Mouse (Mus musculus) adrenal gland, adult 2 months (tissue): ENCODE measurements around the gene Frmd4b. TPM values are rescaled to one million over a fixed set of nuclear protein-coding genes. Genes with fewer than 3 reads are reported as not detected.

ENCODE experiments used
- DNase-seq: peaks from one replicate; pipeline ENCODE4 v3.0.0; 2021
- polyA plus RNA-seq: library from polyadenylated mRNA; depleted of rRNA; stranded (reverse); fragments of >200 nt; gene quantifications from 2 replicates; pipeline ENCODE4 v1.2.3, GENCODE M21; 2012
- total RNA-seq, 2 experiments: library from RNA; stranded (reverse); gene quantifications; 2 replicates each; pipeline ENCODE4 v1.2.3; 2021

Frmd4b gene
- total and polyA plus RNA-seq, 3 experiments, result 4.7 to 22.7 (median 16.8) TPM

DNA sequence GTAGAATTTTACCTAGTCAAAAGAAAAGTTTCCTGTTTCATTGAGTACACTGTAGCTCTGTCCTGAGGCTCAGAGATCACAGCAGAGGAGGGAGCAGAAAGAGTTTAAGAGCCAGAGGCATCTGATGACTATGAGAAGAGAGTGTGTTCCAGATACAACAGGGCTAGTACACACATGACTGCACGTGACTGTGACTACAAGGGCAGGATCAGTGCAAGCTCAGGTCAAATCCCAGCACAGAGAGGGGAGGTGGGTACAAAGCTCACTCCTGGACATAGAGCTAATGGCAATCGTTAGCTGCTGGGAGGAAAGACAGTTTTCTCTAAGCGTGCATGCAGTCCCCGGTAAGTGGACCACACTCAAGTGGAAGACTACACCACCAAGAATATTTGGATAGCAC lies 37.6 kb downstream of the Frmd4b start:
- no peak for DNase-seq

DNA sequence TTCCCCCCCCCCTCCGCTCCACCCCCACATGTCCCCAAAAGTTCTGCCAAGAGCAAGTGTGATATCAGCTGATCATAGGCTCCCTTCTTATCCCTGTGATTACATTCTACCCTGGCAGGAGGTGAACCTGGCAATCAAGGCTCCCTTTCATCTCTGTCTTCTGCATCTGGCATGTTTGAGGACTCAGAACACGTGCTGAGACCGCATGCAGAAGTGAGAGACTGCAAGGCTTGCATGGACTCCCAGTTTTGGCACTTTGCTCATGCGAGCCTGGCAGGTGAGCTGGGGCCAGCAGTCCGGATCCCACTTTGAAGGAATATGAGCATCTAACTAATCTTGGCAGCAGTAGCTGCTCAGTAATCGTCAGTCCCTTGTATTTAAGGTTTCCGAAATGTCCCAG lies 39.1 kb downstream of the Frmd4b start:
- no peak for DNase-seq

DNA sequence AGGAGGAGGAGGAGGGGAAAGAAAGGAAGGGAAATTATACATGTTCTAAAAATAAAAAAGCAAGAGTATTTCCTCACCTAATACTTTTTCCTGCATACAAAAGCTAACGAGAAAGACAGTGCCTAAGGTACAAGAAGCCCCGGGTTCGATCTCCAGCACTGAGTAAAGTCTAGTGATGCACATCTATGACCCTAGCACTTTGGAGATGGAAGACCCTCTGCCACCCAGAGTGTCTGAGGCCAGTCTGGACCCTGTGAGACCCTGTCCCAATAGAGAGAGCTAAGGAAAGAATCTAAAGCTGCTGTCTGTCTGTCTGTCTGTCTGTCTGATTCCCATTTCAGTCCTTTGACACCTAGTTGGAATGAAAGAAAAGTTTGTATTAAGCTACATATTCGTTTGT lies 40.0 kb downstream of the Frmd4b start:
- no peak for DNase-seq

DNA sequence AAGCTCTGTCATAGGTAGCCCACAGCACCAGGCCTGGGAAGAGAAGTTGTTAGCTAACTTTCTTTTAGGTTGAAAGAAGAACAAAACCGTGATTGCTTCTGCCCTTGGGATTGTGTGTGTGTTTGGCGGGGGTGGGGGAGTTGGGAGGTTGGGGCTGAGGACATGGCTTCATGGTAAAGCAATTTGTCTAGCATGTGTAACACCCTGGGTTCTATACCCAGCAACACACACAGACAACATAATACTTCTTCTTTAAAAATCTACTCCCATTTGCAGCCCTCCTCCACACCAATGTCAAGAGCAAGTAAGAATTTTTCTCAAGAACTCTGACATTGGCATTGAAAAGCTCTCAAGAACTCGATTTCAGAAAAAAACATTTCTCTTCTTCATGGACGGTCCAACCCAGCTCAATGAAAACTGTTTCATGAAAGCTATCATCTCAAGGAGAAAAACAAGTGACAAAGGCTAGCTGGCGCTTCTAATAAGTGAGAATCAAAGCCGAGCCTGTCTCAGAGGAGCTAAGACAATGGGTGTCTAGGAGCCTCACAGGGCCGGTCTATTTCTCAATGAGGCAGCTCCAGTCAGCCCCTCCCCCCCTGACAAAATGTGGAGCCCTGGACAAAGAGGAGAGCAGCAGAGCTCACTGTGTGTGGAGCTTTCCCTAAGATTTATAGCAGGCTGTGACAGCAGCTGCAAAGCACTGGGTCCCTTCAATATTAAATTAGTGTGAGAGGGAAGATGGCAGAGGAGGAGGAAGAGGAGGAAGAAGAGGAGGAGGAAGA lies 40.6 kb downstream of the Frmd4b start:
- DNase-seq, result no peak

DNA sequence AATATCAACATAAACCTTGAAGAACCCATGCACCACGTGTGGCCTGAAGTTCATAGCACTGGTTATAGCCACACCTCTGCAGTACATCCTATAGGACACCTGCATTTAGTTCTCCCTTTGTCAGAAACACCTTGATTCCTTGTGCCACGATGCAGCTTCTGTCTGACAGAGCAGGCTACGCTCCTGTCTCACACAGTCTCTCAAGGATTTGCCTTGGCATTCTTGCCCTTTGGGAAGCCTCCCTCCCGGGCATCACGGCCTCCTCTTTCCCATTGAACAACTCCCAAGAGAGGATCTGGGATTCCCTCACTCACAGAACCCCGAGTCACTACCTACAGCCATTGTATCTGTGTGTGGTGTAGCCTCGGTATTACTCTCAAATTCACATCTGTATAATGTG lies 41.2 kb downstream of the Frmd4b start:
- no peak for DNase-seq

DNA sequence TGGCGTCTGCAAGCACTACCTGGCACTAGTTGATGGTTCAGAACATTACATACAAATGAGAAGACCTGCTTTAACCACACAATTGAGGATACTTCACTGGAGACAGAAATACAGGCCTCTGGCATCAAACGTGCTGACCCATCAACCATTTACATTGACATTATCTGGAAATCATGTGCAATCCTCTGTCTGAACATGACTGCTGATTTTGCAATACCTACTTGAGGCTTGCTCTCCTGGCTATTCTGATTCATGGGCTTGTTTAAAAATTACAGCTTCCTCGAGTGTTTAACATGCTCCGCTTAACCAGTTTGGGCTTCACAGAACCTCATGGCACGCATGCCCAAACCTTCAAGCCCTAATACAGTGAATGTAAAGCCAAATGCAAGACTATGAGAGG lies 42.4 kb downstream of the Frmd4b start:
- no peak for DNase-seq

DNA sequence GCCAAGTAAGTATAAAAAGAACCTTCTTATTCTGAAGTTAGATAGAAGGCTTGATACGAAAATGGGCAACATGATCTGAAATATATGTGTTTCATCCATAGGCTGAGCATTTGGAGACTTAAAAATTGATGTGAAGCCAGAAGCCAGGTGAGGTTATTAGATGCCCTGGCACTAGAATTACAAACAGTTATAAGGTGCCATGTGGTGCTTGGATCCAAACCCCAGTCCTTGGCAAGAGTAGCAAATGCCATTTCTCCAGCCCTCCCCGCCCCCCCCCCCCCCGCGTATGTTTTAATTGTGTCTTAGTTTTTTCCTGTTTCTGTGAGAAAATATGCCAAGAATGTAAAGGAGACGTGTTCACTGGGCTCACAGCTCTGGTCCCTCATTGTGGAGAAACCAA lies 45.1 kb downstream of the Frmd4b start:
- no peak for DNase-seq

DNA sequence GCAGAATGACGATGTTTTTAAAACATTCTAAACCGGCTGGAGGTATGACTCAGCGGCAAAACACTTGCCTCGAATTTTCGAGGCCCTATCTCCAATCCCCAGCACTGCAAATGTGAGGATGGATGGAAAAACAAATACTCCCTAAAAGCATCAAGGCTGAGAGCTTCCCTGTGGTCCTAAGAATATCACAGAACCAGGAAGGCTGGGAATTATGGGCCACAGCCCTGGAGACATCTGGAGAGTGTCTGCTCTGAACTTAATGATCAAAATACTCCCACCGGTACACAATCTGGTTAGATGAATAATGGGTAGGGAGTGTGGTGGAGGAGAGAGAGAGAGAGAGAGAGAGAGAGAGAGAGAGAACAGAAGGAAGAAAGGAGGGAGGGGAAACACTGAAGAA lies 48.8 kb downstream of the Frmd4b start:
- no peak for DNase-seq

DNA sequence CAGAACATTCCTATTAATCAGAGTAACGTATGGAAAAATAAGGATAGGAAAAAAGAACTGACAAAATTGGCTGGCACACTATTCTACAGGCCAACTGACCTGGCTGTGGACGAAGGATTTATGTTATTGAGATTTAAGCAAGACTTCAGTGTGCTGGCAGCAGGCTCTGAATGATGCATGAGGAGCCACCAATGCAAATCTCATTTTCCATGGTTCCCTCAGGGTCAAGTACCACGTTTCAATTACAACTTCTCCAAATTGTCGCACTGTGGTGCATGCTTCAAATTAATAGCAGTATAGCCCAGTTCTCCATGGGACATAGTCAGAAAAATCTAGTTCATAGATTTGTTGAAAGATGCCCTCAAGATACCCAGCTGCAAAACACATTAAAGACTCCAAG lies 50.6 kb downstream of the Frmd4b start:
- no peak for DNase-seq

DNA sequence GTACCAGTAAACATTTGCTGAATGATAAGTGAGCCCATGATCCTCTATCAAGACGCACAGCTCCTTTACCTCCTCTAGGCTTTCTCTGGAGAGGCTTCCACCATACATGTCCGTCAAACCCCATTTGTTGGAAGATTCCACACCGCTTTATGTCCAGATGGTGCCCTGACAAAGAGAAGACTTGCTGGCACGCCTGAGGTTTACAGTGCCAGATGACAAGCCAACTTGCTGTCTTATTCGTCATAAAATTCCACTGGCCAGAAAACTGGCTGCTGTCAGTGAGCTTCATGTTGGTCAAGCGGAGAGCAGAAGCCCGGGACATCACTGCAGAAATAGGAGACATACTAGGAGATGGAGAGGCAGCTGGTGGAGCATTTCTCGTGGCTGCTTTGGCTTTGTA lies 60.2 kb downstream of the Frmd4b start:
- no peak for DNase-seq

DNA sequence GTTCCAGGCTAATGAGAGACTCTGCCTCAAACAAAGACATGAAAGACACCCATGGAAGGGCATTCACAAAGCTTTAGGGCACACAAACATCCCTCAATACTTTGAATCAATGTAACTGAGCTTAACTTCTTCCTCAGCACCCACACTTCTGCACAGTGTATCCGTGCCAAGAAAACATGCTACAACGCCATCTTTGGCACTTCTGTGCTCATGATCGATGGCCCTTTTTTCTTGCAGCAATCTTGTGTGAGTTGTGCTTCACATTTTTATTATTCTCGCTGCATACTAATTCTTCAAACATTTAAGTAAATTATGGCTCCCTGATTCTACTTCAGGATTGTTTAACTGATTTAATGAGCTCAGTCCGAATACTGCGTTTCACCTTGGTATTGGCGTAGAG lies 61.7 kb downstream of the Frmd4b start:
- no peak for DNase-seq

DNA sequence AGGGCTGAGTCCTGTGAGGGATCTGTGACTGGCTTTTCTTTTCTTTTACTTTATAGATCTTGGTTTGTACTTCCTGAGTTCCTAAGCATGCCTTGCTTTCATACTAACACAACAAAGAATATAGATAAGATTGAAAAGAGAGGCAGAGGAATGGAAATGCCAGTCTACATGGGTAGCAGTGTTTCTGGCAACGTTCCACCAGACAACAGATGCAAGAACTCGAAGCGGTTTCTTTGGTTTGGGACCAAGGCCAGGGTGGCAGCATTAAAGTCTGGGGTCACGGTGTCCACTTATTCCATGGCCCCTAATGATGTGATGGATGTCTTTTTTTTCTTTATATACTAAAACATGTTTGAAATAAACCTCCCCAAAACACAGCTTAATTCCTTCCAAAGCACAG lies 63.9 kb downstream of the Frmd4b start:
- peak; percentile 16 for DNase-seq

DNA sequence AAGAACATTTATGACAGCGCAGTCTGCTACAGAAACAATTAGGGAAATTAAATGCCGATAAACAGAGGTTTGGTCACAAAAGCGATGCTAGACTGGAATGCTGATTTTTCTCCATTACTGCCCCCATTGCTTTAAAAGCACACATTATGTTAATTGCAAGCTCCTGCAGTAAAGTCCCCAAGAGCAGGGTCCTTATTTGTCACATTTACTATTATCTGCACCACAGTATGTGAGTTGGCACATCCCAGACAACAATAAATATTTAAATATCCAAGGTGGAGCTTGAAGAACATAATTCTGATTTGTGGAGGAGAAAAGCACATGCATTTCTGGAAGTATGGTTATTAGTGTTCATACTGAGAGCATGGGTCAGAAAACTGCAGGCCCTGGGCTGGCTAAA lies 64.8 kb downstream of the Frmd4b start:
- no peak for DNase-seq

DNA sequence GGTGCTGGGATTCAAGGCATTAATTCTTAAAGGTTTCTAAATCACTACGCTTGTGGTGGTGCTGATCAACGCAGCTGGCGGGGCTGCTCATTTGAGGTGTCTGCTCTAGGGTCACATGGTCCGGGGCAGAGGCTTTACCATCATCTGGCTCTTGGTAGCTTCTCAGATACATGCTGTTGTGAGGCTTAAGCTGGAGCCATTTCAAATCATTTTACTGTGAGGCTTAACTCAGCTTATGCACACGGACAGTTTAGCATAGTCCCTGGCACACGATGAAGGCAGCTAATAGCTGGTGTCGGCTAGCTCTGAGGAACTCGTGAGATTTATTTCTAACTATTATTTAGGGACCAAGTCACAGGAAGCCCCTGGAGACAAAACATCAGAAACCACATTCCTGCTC lies 65.5 kb downstream of the Frmd4b start:
- no peak for DNase-seq

DNA sequence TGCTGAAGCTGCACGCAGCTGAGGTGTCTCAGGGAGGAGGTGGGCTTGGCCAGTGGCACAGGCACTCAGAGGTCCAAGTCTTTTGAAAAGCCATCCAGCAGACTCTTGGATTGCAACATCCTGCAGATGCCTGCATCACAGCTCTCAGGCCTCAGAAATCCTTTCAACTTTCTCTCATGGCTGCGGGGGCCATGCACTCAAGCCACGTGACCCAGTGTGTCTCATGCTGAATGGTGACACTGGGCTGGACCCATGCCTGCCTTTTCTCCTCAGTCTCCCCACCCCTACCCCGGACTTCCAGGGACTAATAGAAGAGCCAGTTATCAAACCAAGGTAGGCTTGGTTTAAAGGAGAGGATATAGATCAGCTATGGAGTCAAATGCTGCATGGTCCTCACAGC lies 66.2 kb downstream of the Frmd4b start:
- no peak for DNase-seq

DNA sequence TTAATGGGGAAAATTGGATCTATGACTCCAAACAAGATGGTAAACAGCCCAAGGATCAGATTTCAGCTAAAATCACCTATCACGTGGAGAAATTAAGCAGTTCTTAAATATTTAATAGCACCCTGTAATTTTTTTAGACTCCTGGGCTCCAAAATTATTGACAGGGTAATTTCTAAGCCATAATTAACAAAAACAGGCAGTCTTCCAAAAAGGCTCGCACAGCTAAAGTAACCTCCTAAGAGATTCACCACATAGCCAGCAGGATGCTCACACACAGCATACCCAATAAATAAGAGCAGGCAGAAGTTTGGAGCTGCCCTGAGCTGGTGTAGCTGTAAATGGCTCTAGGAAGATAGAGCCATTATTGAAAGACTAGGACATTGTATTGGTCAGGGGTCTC lies 76.9 kb downstream of the Frmd4b start:
- no peak for DNase-seq

DNA sequence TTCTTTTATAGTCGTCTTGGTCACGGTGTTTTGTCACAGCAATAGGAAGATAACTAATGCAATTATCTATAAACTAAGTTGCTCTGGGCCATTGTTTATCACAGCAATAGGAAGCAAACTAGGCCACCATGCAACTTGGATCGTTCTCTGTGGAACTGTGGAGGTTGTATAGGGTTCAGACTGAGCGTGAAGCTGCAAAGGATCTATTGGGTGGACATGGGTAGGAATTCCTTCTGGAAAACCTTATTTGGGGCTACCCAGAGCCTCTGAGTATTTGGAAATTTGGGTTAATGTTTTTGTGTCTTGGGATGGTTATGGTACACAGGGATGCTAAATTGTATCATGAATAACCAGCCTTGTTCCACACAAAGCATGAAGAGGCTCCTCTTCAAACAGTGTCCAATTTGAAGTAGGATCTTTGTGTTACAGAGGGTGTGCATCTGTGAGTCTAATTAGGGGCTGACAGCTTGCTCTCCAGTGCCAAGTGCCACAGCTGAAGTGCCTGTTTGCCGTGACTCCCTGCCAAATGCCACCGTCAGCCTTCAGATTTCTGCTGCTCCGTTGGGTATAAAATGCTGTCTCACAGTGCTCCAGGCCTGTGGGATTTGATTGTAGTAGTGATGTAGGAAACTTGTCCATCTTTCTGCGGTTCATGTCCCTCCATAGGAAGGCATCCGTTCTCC lies 81.4 kb downstream of the Frmd4b start:
- no peak for DNase-seq

DNA sequence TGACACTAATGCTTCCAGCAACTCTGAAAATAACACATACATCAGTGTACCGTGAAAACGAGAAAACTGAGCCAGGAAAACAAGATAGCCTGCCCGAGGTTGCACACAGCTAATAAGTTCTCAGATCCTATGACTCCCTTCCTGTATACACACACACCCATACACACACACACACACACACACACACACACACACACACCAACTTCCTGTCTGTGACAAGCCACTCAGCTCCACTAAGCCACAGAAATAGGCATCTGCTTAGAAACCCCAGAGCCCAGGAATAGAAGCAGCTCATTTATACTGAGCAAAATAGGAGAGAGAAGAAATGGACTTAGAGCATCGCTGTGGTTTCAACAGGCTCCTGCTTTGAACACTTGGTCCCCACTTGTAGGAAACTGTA lies 86.3 kb downstream of the Frmd4b start:
- DNase-seq, result no peak

DNA sequence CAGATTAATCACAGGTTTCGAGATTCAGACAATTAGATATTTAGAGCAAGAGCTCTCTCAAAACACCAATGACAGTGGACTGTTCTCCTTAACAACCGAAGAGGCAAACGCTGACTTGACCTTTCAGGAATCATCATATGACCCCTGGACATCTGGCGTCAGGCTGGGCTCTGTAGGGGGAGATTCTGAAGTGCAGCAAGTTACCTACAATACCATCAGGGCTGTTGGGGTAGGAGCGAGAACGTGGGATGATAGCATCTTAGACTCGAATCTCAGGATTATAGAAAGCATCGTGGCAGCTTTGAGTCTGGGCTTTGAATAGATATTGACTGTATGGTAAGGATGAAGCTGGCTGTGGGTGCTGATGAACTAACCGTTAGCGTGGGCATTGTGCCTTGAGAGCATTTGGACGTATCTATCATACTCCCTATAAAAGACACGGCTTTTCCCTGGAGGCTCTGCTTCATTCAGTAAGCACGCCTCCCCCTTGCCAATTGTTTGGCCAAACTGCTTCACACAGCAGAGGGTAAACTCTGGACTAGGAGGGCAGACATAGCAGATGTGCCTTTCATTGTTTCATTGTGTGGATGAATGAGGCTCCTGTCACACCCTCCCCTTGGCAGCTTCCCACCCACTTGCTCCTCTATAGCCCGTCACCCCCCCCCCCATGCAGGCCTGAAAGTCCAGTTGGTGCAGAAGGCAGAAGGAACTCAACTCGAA lies 88.2 kb downstream of the Frmd4b start:
- DNase-seq, result no peak

DNA sequence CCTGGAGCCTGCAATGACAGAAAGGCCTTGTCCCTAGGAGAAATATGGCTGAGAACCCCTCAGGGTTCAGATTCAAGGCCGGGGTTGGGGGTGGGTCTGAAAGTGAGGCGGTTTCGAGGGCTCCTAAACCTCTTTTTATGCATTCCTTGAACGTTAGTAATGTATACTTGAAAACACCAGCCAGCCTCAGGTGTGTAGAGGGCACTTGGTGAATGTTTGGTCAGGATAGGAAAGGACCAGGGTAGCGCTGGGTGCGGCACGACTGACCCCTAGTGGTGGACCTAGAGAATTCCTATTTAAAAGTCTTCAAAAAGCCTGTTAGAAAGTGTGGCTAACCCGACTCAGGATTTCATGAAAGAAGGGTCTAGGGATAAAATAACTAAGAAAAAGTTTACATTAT lies 91.2 kb downstream of the Frmd4b start:
- DNase-seq, result peak; percentile 47

DNA sequence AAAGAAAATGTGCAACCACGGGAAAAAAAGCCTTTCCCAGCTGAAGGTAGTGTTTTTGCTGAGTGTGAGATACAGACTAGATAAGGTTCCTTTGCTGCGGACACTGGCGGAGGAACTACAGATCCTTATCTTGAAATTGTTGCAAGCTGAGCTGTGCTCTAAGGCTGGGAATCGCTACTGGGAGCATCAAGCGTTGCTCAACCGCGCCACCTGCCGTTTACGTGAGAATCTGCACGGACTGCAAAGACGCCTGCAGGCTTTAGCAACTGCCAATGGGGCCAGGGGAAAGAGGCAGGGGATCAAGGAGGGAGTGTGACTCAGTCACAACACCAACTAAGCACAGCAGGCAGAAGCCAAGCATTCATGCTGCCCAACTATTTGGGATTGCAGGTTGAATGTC lies 94.2 kb downstream of the Frmd4b start:
- DNase-seq, result peak; percentile 85

DNA sequence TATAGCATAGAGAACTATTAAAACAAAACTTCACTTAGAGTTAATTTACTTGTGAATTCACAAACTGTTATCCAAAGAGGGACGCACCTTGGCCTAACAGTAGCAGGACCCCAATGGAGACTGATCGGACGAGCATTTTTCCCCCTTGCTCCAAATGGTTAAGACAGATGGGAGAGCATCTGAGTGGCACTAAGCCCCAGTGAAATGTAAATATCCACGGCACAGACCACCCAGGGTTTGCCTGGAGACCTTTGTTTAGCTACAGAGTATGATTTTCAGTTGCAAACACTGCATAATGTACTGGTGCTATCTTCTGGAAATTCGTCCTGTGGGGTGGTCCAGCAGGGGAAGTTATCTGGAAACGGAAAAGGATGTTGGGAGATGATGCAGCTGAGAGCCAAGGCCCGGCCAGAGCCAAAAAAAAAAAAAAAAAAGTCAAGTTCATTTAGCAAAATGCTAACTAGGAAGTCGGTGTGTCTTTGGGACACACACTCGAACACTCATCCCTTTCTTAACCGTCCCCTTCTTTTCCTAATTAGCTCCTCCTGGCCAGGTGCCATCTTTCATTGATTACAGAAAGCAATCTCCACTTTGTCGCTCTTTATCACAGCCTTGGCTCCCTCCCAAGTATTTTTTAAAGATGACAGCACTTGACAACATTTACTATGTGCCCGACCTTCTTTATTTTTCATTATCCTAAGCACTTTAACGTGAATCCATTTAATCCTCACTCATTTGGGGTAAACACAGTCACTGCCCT lies 95.9 kb downstream of the Frmd4b start:
- DNase-seq, result no peak

DNA sequence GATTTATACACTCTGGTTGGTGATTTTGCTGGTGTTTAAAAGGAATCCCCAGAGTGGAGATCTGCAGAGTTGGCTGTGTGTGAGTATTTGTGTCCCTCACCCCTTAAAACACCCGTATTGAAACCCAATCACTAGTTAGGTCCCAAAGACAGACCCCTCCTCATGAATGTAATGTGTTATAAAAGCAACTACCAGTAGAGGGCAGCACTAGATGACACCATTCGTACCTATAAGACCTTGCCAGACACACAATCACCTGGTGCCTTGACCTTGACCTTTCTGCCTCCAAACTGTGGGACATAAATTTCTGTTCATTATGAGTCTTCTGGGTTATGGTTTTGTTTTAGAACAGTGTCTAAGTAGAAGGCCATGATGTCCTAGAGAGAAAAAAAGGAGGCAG lies 96.8 kb downstream of the Frmd4b start:
- DNase-seq, result no peak
